Mouse (Mus musculus) left cerebral cortex, postnatal 14 days (tissue): ENCODE data around the gene L1td1. TPM values are rescaled to one million over a fixed set of nuclear protein-coding genes. Genes with fewer than 3 reads are reported as not detected.
"Not testable (repeated sequence)": the region's sequence is repeated elsewhere in the genome, so short reads cannot be mapped to it uniquely, and the experiment has no call there.

Experiments used
- DNase-seq, 2 experiments: peaks; one replicate each; pipeline ENCODE4 v3.0.0; 2021 to 2022; ENCODE audit warnings: low spot score in 2 of 2, mixed read lengths in 1 of 2
- intact Hi-C: fragments of 180-260 bp; cut with DNase I; formaldehyde crosslinking; loops from one replicate; pipeline ENCODE4 v1.15.1; 2025
- long read RNA-seq, 2 experiments: library from polyadenylated mRNA; stranded (forward); transcript quantifications; one replicate each; pipeline ENCODE4 v2.0.0; 2021
- total RNA-seq, 2 experiments: library from RNA; stranded (reverse); gene quantifications; 2 replicates each; pipeline ENCODE4 v1.2.3; 2021

L1td1 gene
- under 1 TPM in 1 of 2 experiments, not detected in 1; 0.33 TPM for total RNA-seq
- long read RNA-seq, experiment 1, result 0 reads
- long read RNA-seq, experiment 2, result 0 reads

GRCm38 (mm10) chr4:98726590-98727237 is at the start of gene L1td1:
Gene L1td1 (plus strand): TSS chr4:98726734.
- no peak for DNase-seq
- intact Hi-C loops, result no loop called here

DNA sequence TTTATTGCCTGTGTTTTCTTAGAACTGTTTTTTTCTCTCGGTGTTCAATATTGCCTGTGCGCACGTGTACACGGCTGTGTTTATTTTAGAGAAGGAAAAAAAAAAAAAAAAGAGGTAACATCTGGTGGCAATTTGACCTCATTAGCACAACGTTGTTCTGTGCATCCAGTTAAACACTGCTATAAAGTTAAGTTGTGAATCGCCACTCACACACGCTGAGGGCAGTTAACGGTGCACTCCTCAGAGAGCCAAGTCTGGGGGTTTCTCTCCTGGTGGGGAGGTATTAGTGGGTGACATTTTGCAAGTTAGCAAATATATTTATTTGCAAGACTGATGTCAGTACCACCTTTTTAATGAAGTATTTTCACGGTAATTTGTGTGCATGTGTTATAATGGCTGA is 49.0 kb upstream of the L1td1 start:
- DNase-seq, result no peak
- intact Hi-C loops, result no loop called here

DNA sequence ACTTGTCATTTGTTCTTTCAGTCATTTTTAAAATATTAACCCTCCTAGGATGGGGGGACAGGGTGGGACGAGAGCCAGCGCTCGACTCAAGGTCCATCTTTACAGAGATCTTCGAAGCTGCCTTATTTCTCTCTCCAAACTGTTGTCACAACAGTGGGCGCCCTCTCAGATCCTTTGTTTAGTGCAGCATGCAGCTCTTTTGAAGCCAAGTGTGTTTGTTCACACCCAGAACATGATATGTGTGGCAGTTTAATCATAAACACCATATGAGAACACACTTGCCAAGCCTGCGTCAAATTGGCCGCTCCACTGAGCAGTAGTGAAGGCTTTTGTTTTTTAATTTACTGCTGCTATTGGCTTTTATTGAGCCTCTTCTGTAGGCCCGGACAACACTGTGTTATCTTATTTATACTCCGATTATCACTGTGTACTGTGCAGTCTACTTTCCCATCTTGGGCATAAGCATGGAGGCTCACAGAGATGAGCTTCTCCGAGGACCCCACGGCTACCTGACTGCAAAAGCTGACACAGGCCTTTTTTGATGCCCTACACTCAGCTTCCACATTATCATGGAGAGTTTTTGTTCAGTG is 39.8 kb upstream of the L1td1 start:
- no peak for DNase-seq
- intact Hi-C loops, result no loop called here

- DNase-seq, result no peak
- intact Hi-C loops, result no loop called here
These were observed 38.4 kb upstream of the L1td1 start for GRCm38 (mm10) chr4:98688116-98688515.

- intact Hi-C loops, result no loop called here
- DNase-seq, result no peak
These were observed 38.0 kb upstream of the L1td1 start for GRCm38 (mm10) chr4:98688520-98688919.

GRCm38 (mm10) chr4:98689988-98690387 is 36.5 kb upstream of the L1td1 start:
- DNase-seq, result no peak
- intact Hi-C loops, result no loop called here

DNA sequence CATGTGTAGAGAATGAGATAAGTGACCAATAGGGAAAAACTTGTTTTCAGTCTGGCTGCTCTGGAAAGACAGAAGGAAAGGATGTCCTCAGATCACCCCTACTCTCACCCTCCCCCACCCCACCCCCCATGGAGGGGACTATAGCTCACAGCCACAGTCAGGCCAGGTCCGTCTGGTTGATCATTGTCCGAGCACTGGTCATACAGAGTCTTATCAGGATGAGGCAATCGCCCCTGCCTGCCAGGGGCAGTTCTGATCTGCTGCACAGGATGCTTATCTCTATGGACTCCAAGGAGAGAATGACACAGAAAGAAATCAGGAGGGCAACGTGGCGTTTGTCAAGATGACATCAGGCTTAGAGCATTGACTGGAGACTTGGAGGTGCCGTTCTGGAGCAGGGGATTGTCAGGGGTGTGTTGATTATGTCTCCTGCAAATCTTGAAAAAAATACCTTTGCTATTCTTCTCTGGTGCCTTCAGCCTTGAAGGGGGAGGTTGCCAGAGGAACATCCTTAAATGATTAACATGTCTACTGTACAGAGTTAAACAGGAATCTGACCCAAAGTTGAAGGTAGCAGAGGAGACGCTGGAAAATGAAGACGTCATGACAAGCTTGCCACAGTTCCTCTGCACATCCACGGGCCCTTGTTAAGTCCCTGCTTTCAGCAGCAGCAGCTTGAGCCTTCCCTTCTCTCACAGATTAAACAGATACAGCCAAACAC is 32.9 kb upstream of the L1td1 start:
- no peak for DNase-seq
- intact Hi-C loops, result no loop called here

- intact Hi-C loops, result no loop called here
- no peak for DNase-seq
These were observed 28.6 kb upstream of the L1td1 start for GRCm38 (mm10) chr4:98697932-98698331.

- no peak for DNase-seq
- intact Hi-C loops, result no loop called here
These were observed 27.6 kb upstream of the L1td1 start for GRCm38 (mm10) chr4:98698921-98699320.

GRCm38 (mm10) chr4:98700156-98700555 is 26.4 kb upstream of the L1td1 start:
- DNase-seq, result no peak
- intact Hi-C loops, result no loop called here

DNA sequence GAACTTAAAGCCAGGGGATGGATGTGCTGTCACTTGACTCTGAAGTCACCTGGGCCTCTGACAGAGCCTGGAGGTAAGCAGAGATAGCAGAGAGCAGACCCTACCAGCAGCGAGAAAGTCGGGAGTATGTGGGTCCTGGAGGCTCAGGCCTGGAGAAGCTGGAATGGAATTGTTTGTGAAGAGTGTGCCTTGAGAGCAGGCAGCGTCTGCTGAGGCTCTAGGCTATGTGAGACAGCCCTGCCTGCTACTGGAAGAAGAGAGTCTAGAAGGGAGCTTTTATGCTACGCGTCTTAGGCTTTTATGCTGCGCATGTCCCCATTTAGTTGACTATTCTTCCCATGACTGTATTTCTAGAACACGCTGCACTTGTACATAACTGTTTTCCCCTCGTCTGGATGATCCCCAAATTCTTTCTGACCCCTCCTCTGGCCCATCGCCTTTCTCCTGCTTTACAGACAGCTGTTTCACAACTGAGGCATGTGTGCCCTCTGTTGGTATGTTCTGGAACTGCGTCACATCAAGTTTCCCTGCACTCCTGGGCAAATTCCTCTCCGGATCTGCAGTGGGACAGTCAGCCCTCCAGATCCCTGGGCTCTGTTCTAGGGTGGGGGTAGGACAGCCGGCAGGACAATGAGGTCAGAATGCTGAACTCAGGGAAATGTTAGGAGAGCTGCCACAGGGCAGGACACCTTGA is 24.2 kb upstream of the L1td1 start:
- intact Hi-C loops, result loop anchor here (2.0 kb wide), 1 partner anchor 156 kb away; no protein-coding TSS in a partner anchor
- DNase-seq, result peak; percentile 73 to 85

DNA sequence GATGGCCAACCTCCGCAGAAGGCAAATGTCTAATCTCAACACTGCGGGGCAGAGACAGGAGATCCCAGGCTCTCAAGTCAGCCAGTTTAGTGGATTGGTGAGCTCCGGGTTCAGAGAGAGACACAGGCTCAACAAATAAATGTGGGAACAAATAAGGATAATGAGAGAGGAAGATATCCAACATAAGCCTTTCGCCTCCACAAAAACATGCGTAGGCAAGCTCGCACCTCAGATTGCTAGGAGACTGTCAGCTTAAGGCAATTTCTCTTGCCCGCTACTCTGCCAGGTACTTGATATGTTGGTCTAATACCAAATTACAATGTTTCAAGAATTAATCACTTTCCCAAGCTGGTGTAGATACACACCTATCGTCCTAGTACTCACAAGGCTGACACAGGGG is 15.6 kb upstream of the L1td1 start:
- intact Hi-C loops, result no loop called here

DNA sequence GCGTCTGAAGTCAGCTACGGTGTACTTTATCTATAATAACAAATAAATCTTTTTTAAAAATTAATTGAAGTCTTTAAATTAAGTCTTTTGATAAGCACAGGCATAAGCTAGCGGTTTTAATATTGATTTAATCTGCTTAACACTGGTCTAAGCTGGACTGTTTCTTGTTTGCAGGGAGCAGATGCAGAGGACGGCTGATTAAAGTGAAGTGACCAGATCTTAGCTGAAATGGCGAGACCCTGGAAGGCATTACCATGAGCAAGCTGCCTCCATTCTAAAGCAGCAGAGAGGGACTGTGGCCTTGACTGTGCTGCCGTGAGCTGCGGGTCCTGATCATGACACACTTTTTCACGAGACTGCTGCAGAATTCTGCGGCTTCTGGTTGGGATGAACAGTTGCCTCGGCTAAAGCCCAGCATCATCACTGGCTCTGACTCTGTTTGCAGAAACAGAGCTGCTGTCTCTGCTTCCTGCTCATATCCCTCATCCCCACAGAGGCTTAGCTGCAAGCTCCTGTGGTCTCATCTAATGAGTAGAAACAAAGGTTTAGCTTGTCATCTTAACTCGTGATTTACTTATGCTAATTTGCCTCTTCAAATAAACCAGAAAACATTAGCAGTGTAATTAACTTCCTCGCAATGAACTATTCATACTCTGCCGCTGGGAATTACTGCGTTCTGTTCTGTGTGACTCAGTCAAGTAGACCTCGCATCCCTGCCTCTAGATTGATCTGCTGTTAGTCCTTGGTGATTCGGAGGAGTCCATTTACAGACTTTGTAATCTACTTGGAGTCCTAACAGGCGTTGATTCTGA is 8.6 kb upstream of the L1td1 start:
- intact Hi-C loops, result no loop called here
- DNase-seq, result no peak

More for the DNA sequence above, 15.6 kb upstream of the L1td1 start:
- no peak for DNase-seq

- DNase-seq, result no peak
- intact Hi-C loops, result no loop called here
These were observed 8.0 kb upstream of the L1td1 start for GRCm38 (mm10) chr4:98718547-98718917.

DNA sequence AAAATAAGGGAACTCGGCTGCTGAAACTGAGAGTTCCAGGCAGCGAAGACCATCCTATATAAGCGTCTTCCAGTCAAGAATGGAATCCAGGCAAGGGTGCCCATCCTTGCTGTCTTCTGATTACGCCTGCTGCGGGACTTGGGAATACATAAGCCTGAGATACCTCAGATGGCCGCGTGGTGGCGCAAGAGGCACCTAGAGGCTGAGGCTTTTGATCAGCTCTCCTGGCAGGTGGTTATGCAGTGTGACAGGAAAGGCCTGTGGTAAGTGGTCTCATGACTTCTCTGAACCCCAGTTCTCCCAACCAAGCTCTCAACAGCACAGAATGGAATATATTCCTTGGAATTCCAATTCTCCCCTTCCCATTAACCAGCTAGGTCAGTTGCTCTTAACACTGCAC is 4.1 kb upstream of the L1td1 start:
- peak; percentile 67 to 73 for DNase-seq
- intact Hi-C loops, result no loop called here

- DNase-seq, intact Hi-C loops: not testable (repeated sequence)
These were observed 1.9 kb upstream of the L1td1 start for GRCm38 (mm10) chr4:98724682-98725081.

DNA sequence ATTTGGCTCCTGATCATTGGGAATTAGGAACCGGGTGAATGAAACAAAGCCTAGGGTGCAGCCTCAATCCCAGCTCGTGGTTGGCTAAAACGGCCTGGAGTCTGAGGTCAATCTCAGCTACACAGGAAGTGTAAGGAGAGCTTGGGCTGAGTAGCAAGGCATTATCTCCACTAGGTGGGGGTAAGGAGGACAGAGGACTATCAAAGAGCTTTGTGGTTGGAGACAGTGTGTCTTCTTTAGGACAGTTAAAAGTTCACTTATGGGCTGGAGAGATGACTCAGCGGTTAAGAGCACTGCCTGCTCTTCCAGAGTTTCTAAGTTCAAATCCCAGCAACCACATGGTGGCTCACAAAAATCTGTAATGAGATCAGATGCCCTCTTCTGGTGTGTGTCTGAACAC is 1.1 kb upstream of the L1td1 start:
- intact Hi-C loops, result no loop called here

DNA sequence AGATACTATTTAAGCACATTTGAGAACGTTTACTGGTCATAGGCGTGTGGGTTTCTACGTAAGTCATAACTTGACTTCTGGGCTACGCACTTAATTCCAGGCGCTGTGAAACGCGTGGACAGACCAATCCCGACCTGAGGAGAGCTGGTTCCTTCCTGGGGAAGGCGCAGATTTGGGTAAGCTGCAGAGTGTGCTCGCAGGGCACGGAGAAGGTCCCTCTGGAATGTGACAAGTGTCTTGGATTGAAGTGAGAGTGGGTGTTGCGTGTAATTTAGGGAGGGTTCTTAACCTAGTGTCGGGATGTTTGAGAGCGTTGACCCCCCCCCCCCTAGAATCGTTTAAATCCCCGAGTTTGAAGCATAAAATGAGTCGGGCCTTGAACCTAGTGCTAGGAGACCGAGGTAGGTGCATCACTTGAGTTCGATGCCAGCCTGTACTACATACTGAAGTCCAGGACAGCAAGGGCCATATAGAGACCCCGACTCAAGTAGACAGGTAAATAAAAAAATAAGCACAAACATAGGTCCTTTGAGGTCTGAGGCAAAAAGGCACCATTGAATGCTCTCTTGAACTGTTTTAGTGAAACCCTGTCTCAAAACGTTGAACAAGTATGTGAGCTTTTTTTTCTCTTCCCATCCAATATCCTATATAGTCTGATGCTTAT is 893 bp downstream of the L1td1 start:
- intact Hi-C loops, result no loop called here

More for the DNA sequence above, 1.1 kb upstream of the L1td1 start:
- no peak for DNase-seq

DNA sequence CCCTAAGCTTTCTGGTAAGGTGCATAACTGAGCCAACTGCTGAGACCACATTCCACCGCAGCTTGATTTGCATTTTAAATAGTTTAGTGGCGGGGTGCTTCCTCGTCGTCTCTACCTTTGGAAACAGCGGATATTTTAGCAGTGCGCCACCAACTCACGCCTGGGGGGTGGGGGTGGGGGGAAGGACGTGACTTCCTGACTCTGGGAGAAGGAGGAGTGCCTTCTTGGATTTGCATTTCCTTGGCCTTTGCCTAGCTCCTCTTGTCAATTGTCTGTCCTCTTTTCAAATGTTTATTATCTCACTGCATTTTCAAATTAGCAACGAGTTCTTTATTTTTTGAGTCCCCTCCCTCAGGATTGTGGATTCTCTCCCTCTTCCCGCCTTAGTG is 1.4 kb downstream of the L1td1 start:
- intact Hi-C loops, result no loop called here
- no peak for DNase-seq

More for the DNA sequence above, 893 bp downstream of the L1td1 start:
- no peak for DNase-seq
